Mouse (Mus musculus): ENCODE results near the gene Itga9. TPM values are rescaled to one million over a fixed set of nuclear protein-coding genes. Genes with fewer than 3 reads are reported as not detected.

Gene Itga9
- total RNA-seq, 2 experiments from 2014 or later = 2.9 to 5.4 TPM

- DNase-seq = no peak
Measured at GRCm38 (mm10) chr9:118653436-118653835, 46.9 kb downstream of the Itga9 start.

GRCm38 (mm10) chr9:118654969-118655368 is 48.5 kb downstream of the Itga9 start:
- DNase-seq = no peak

- DNase-seq = no peak
Measured at GRCm38 (mm10) chr9:118655726-118656125, 49.2 kb downstream of the Itga9 start.

GRCm38 (mm10) chr9:118658159-118658558 is 51.7 kb downstream of the Itga9 start:
- peak; percentile 38 to 50 for DNase-seq

GRCm38 (mm10) chr9:118659809-118660208 is 53.3 kb downstream of the Itga9 start:
- no peak for DNase-seq

GRCm38 (mm10) chr9:118660259-118660658 is 53.8 kb downstream of the Itga9 start:
- DNase-seq = no peak

GRCm38 (mm10) chr9:118662026-118662425 is 55.5 kb downstream of the Itga9 start:
- no peak for DNase-seq

- DNase-seq = no peak
Measured at GRCm38 (mm10) chr9:118662476-118662875, 56.0 kb downstream of the Itga9 start.

- DNase-seq = no peak
Measured at GRCm38 (mm10) chr9:118663938-118664337, 57.4 kb downstream of the Itga9 start.

GRCm38 (mm10) chr9:118666069-118666468 is 59.6 kb downstream of the Itga9 start:
- no peak for DNase-seq

GRCm38 (mm10) chr9:118669696-118670095 is 63.2 kb downstream of the Itga9 start:
- DNase-seq = no peak

GRCm38 (mm10) chr9:118674277-118674676 is 67.8 kb downstream of the Itga9 start:
- no peak for DNase-seq

- DNase-seq = no peak
Measured at GRCm38 (mm10) chr9:118674761-118675160, 68.3 kb downstream of the Itga9 start.

GRCm38 (mm10) chr9:118675573-118676170 is 69.2 kb downstream of the Itga9 start:
- DNase-seq = no peak

- no peak for DNase-seq
Measured at GRCm38 (mm10) chr9:118676692-118677091, 70.2 kb downstream of the Itga9 start.

- no peak for DNase-seq
Measured at GRCm38 (mm10) chr9:118677349-118677748, 70.9 kb downstream of the Itga9 start.

- DNase-seq = no peak
Measured at GRCm38 (mm10) chr9:118678020-118678750, 71.7 kb downstream of the Itga9 start.

GRCm38 (mm10) chr9:118678759-118679158 is 72.3 kb downstream of the Itga9 start:
- no peak for DNase-seq

GRCm38 (mm10) chr9:118681506-118681905 is 75.0 kb downstream of the Itga9 start:
- no peak for DNase-seq

GRCm38 (mm10) chr9:118682154-118682553 is 75.7 kb downstream of the Itga9 start:
- no peak for DNase-seq

- DNase-seq = no peak
Measured at GRCm38 (mm10) chr9:118683507-118683906, 77.0 kb downstream of the Itga9 start.

GRCm38 (mm10) chr9:118684343-118684742 is 77.9 kb downstream of the Itga9 start:
- no peak for DNase-seq

GRCm38 (mm10) chr9:118686166-118686961 is 79.9 kb downstream of the Itga9 start:
- DNase-seq = no peak

All from layer of hippocampus, postnatal 36 days (tissue).